Comparison of ENCODE assay signal across 7 mouse cellular contexts in the genomic region with DNA sequence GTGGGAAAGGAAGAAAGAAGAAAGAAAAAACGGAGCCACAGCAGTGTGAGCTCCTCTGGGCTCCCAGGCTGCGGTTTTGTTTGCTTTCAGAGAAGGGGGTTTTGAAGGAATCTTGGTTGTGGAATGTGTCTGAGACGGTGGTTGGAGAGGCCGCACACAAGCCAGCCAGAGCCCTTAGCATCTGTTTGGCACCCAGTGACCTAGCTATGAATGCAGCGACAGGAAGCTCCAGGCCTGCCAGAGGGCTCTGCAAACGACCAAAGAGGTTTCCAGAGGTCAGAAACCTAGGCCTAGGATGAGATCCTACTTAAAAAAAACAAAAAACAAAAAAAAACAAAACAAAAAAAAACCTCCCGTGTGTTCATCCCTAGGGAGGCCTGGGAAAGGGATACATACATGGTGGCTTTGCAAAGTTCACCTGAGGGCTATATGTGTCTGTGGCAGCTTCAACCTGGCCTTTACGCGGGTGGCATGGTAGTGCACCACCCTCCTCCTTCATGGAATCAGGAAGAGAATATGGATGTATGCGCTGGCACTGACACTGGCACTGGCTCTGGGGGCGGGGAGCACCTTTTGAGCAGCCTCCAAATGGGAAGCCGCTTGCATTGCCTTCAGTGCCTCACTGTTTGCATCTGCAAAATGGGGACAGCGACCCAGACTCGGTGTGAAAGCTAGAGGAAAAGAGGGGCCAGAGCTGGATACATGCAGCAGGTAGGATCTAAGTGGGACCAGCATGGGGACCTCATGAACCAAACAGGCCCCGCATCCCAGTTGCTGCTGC. TPM values are rescaled to one million over a fixed set of nuclear protein-coding genes. Genes with fewer than 3 reads are reported as not detected.
DNase-seq lines count a peak whose midpoint lies in the region; ATAC-seq lines count a peak whose summit lies in the region.

No protein-coding gene starts in this region.

- no peak for DNase-seq in hindbrain, embryonic 10.5 days (ENCODE audit: low spot score)
- DNase-seq in hindbrain, embryonic 11.5 days (ENCODE audit: low spot score) = no peak
- DNase-seq in lung, postnatal 10 days = peak; percentile 76
- DNase-seq in testis, postnatal 10 days (ENCODE audit: low spot score) = no peak
- DNase-seq in left cerebral cortex, postnatal 4 days = no peak

- peaks cover 96% of the 10 kb centered on the region for H3K27me3 ChIP-seq in hindbrain, embryonic 10.5 days (ENCODE audit: insufficient read depth, poor library complexity, severe bottlenecking)
- no peaks in the 10 kb centered on the region; the same call in 1 of the 2 replicates for H3K27me3 ChIP-seq in hindbrain, embryonic 11.5 days (ENCODE audit: control insufficient read depth, insufficient read depth, low read length)
- no peaks in the 10 kb centered on the region for H3K27me3 ChIP-seq in embryonic facial prominence, embryonic 15.5 days

- intact Hi-C loops in left cerebral cortex, postnatal 4 days (cut with DNase I) = no loop called here

- no peaks in the 10 kb centered on the region for H3K9me3 ChIP-seq in hindbrain, embryonic 10.5 days
- H3K9me3 ChIP-seq in hindbrain, embryonic 11.5 days (ENCODE audit: control insufficient read depth, low read length) = no peaks in the 10 kb centered on the region
- H3K9me3 ChIP-seq in embryonic facial prominence, embryonic 15.5 days (replicated peaks) = no peaks in the 10 kb centered on the region

- H3K4me3 ChIP-seq in hindbrain, embryonic 10.5 days = no peak overlapping the region
- no peak overlapping the region for H3K4me3 ChIP-seq in hindbrain, embryonic 11.5 days (ENCODE audit: low read depth, low read length)
- H3K4me3 ChIP-seq in brown adipose tissue, adult 24 weeks (ENCODE audit: insufficient read depth, low read depth, low read length) = no peak overlapping the region
- no peak overlapping the region for H3K4me3 ChIP-seq in embryonic facial prominence, embryonic 15.5 days (replicated peaks)

- peaks cover 15% of the 10 kb centered on the region for H3K4me1 ChIP-seq in hindbrain, embryonic 10.5 days (replicated peaks)
- peaks cover 4% of the 10 kb centered on the region; the same call in 1 of the 2 replicates for H3K4me1 ChIP-seq in hindbrain, embryonic 11.5 days (replicated peaks; ENCODE audit: control insufficient read depth, insufficient read depth, low read length)
- H3K4me1 ChIP-seq in brown adipose tissue, adult 24 weeks (ENCODE audit: control insufficient read depth, insufficient read depth, insufficient read length, low read length) = peaks cover 62% of the 10 kb centered on the region
- H3K4me1 ChIP-seq in embryonic facial prominence, embryonic 15.5 days = peaks cover 56% of the 10 kb centered on the region

- no peak overlapping the region for H3K4me2 ChIP-seq in hindbrain, embryonic 11.5 days (replicated peaks; ENCODE audit: low read depth, low read length)
- peak overlapping the region; percentile 35; the same call in 1 of the 2 replicates for H3K4me2 ChIP-seq in embryonic facial prominence, embryonic 15.5 days (replicated peaks)

- H3K9ac ChIP-seq in hindbrain, embryonic 11.5 days (ENCODE audit: low read depth, low read length) = no peak overlapping the region
- H3K9ac ChIP-seq in embryonic facial prominence, embryonic 15.5 days = no peak overlapping the region; the same call in 1 of the 2 replicates

- WGBS in hindbrain, embryonic 10.5 days = 79% methylated on average over 15 of the region's 15 CpGs
- 75% methylated on average over 15 of the region's 15 CpGs for whole genome bisulfite sequencing in hindbrain, embryonic 11.5 days
- WGBS in embryonic facial prominence, embryonic 15.5 days = 56% methylated on average over 15 of the region's 15 CpGs

- H3K36me3 ChIP-seq in hindbrain, embryonic 10.5 days = no peaks in the 10 kb centered on the region
- H3K36me3 ChIP-seq in hindbrain, embryonic 11.5 days (ENCODE audit: control insufficient read depth, insufficient read depth, low read length) = no peaks in the 10 kb centered on the region
- peaks cover 63% of the 10 kb centered on the region for H3K36me3 ChIP-seq in embryonic facial prominence, embryonic 15.5 days

- no peak for ATAC-seq in hindbrain, embryonic 11.5 days (ENCODE audit: low FRiP score)
- 0 out of 2 replicates have a peak, but pooled peaks have one; percentile 12 for ATAC-seq in embryonic facial prominence, embryonic 15.5 days (ENCODE audit: insufficient number of reproducible peaks, low FRiP score, low TSS enrichment, low read depth)

- peak overlapping the region; percentile 16; the same call in 1 of the 2 replicates for H3K27ac ChIP-seq in hindbrain, embryonic 10.5 days
- no peak overlapping the region for H3K27ac ChIP-seq in hindbrain, embryonic 11.5 days (ENCODE audit: low read depth, low read length)
- H3K27ac ChIP-seq in brown adipose tissue, adult 24 weeks (replicated peaks; ENCODE audit: low read depth, low read length) = peak overlapping the region; percentile 64
- peak overlapping the region; percentile 95 for H3K27ac ChIP-seq in embryonic facial prominence, embryonic 15.5 days (replicated peaks)

RNA-seq across cellular contexts. Expression of a gene that starts 47.0 kb away (rescaled TPM):
- polyA plus RNA-seq in hindbrain, embryonic 10.5 days (2016; fragmentation: Nextera tagmentation; extraction: Ambion mirVana) = 0.24 and 0.62 TPM in 2 replicates
- polyA plus RNA-seq in hindbrain, embryonic 11.5 days (2014; fragmentation: Nextera tagmentation; extraction: Ambion mirVana) = 0.49 and 1.5 TPM in 2 replicates
- 53.5 and 108 TPM in 2 replicates for polyA plus RNA-seq in brown adipose tissue, adult 24 weeks (2012; ENCODE audit: insufficient read depth, insufficient read length, missing spikeins)
- 3.6 and 5.0 TPM in 2 replicates for polyA plus RNA-seq in embryonic facial prominence, embryonic 15.5 days (2015; fragmentation: Nextera tagmentation; extraction: Ambion mirVana)
- 1 to 10 TPM; 1.0 to 1.8 TPM for total RNA-seq in left cerebral cortex, postnatal 4 days (2021)
